Mouse (Mus musculus) C2C12 (cell line): ENCODE measurements around the gene Pax3.

Experiments
- CEBPB ChIP-seq: IDR thresholded peaks from one replicate; pipeline ENCODE4 v1.6.1; 2011; ENCODE audit warnings: low read depth, mild to moderate bottlenecking, control low read depth, moderate library complexity
- CTCF ChIP-seq: IDR thresholded peaks from one replicate; pipeline ENCODE4 v1.5.1; 2011; ENCODE audit not compliant: control insufficient read depth, insufficient read depth, insufficient read length
- FOSL1 ChIP-seq: IDR thresholded peaks from one replicate; pipeline ENCODE4 v1.8.0; 2011; ENCODE audit warnings: mild to moderate bottlenecking, low read length; ENCODE audit not compliant: poor library complexity, insufficient read depth, severe bottlenecking
- MAX ChIP-seq: IDR thresholded peaks from one replicate; pipeline ENCODE4 v1.6.1; 2011; ENCODE audit warnings: mild to moderate bottlenecking, control low read depth
- MYOD1 ChIP-seq: IDR thresholded peaks from one replicate; pipeline ENCODE4 v1.6.1; 2011; ENCODE audit warnings: low read depth; ENCODE audit not compliant: control insufficient read depth, insufficient read length
- MYOG ChIP-seq: IDR thresholded peaks from one replicate; pipeline ENCODE4 v1.6.1; 2011; ENCODE audit not compliant: control insufficient read depth, insufficient read length; ENCODE audit errors: extremely low read depth
- USF1 ChIP-seq: IDR thresholded peaks from one replicate; pipeline ENCODE4 v1.6.1; 2011; ENCODE audit warnings: low read depth, mild to moderate bottlenecking, control low read depth, moderate library complexity

GRCm38 (mm10) chr1:78198319-78198940 is 1.5 kb upstream of the Pax3 start:
- TF ChIP-seq CTCF (no peak), MAX (no peak), USF1 (no peak), MYOG (no peak), CEBPB (no peak), MYOD1 (no peak), FOSL1 (no peak)
